Mouse (Mus musculus): ENCODE measurements around the gene Tns4. TPM values are rescaled to one million over a fixed set of nuclear protein-coding genes. Genes with fewer than 3 reads are reported as not detected.

The Tns4 gene
- polyA plus RNA-seq, 1 experiment from 2014 or later = not detected

GRCm38 (mm10) chr11:99082098-99082497, 7.0 kb downstream of the Tns4 start:
- H3K4me3 ChIP-seq = no peak overlapping the region
- no peaks in the 10 kb centered on the region for H3K9me3 ChIP-seq
- 80% methylated on average over 8 of the region's 8 CpGs for WGBS
- no peak overlapping the region for H3K9ac ChIP-seq (replicated peaks)
- no peaks in the 10 kb centered on the region for H3K27me3 ChIP-seq
- no peak overlapping the region for H3K4me2 ChIP-seq (replicated peaks)
- no peaks in the 10 kb centered on the region for H3K36me3 ChIP-seq
- no peak overlapping the region for H3K27ac ChIP-seq (replicated peaks)
- H3K4me1 ChIP-seq = no peaks in the 10 kb centered on the region
- no peak for ATAC-seq (replicated peaks)

- no peak for ATAC-seq (replicated peaks)
- Histone ChIP-seq H3K4me2 (replicated peaks) (no peak overlapping the region), H3K4me1 (no peaks in the 10 kb centered on the region), H3K27ac (replicated peaks) (no peak overlapping the region), H3K4me3 (no peak overlapping the region), H3K9me3 (no peaks in the 10 kb centered on the region), H3K36me3 (no peaks in the 10 kb centered on the region), H3K27me3 (no peaks in the 10 kb centered on the region), H3K9ac (replicated peaks) (no peak overlapping the region)
- WGBS = 78% methylated on average over 3 of the region's 3 CpGs
These were observed 7.5 kb downstream of the Tns4 start for GRCm38 (mm10) chr11:99081566-99081965.

GRCm38 (mm10) chr11:99080902-99081543, 8.1 kb downstream of the Tns4 start:
- Histone ChIP-seq H3K4me3 (no peak overlapping the region), H3K27ac (replicated peaks) (no peak overlapping the region)

GRCm38 (mm10) chr11:99077869-99078268, 11.2 kb downstream of the Tns4 start:
- ATAC-seq (replicated peaks) = no peak
- H3K27ac ChIP-seq (replicated peaks) = no peak overlapping the region
- no peaks in the 10 kb centered on the region for H3K4me1 ChIP-seq
- 86% methylated on average over 8 of the region's 8 CpGs for WGBS
- H3K27me3 ChIP-seq = no peaks in the 10 kb centered on the region
- no peak overlapping the region for H3K9ac ChIP-seq (replicated peaks)
- no peak overlapping the region for H3K4me2 ChIP-seq (replicated peaks)
- H3K36me3 ChIP-seq = no peaks in the 10 kb centered on the region
- H3K4me3 ChIP-seq = no peak overlapping the region
- H3K9me3 ChIP-seq = no peaks in the 10 kb centered on the region

More at GRCm38 (mm10) chr11:99080902-99081543, 8.1 kb downstream of the Tns4 start:
- Histone ChIP-seq H3K36me3 (no peaks in the 10 kb centered on the region), H3K9ac (replicated peaks) (no peak overlapping the region), H3K4me2 (replicated peaks) (no peak overlapping the region), H3K9me3 (no peaks in the 10 kb centered on the region), H3K4me1 (no peaks in the 10 kb centered on the region), H3K27me3 (no peaks in the 10 kb centered on the region)
- no peak for ATAC-seq (replicated peaks)
- 90% methylated on average over 9 of the region's 9 CpGs for WGBS

GRCm38 (mm10) chr11:99076744-99077319, 12.3 kb downstream of the Tns4 start:
- Histone ChIP-seq H3K4me3 (no peak overlapping the region), H3K27me3 (no peaks in the 10 kb centered on the region), H3K36me3 (no peaks in the 10 kb centered on the region), H3K4me2 (replicated peaks) (no peak overlapping the region), H3K9ac (replicated peaks) (no peak overlapping the region), H3K27ac (replicated peaks) (no peak overlapping the region), H3K9me3 (no peaks in the 10 kb centered on the region), H3K4me1 (no peaks in the 10 kb centered on the region)
- no peak for ATAC-seq (replicated peaks)
- 82% methylated on average over 5 of the region's 5 CpGs for WGBS

GRCm38 (mm10) chr11:99073781-99074180, 15.3 kb downstream of the Tns4 start:
- no peak for ATAC-seq (replicated peaks)
- no peak overlapping the region for H3K4me2 ChIP-seq (replicated peaks)
- no peaks in the 10 kb centered on the region for H3K36me3 ChIP-seq
- 68% methylated on average over 5 of the region's 5 CpGs for WGBS
- no peaks in the 10 kb centered on the region for H3K27me3 ChIP-seq
- H3K27ac ChIP-seq (replicated peaks) = no peak overlapping the region
- no peaks in the 10 kb centered on the region for H3K4me1 ChIP-seq
- H3K9ac ChIP-seq (replicated peaks) = no peak overlapping the region
- no peaks in the 10 kb centered on the region for H3K9me3 ChIP-seq
- H3K4me3 ChIP-seq = no peak overlapping the region

GRCm38 (mm10) chr11:99071866-99072265, 17.2 kb downstream of the Tns4 start:
- H3K9ac ChIP-seq (replicated peaks) = no peak overlapping the region

GRCm38 (mm10) chr11:99068455-99068854, 20.7 kb downstream of the Tns4 start:
- WGBS = 79% methylated on average over 5 of the region's 5 CpGs

More at GRCm38 (mm10) chr11:99071866-99072265, 17.2 kb downstream of the Tns4 start:
- no peaks in the 10 kb centered on the region for H3K4me1 ChIP-seq
- no peaks in the 10 kb centered on the region for H3K27me3 ChIP-seq
- H3K4me3 ChIP-seq = no peak overlapping the region
- ATAC-seq (replicated peaks) = no peak
- H3K4me2 ChIP-seq (replicated peaks) = no peak overlapping the region
- no peak overlapping the region for H3K27ac ChIP-seq (replicated peaks)
- 35% methylated on average over 6 of the region's 6 CpGs for WGBS
- H3K9me3 ChIP-seq = no peaks in the 10 kb centered on the region
- no peaks in the 10 kb centered on the region for H3K36me3 ChIP-seq

GRCm38 (mm10) chr11:99067591-99067990, 21.5 kb downstream of the Tns4 start:
- no peaks in the 10 kb centered on the region for H3K27me3 ChIP-seq
- 89% methylated on average over 8 of the region's 8 CpGs for WGBS
- no peaks in the 10 kb centered on the region for H3K36me3 ChIP-seq
- H3K27ac ChIP-seq (replicated peaks) = no peak overlapping the region
- H3K4me3 ChIP-seq = no peak overlapping the region
- H3K4me2 ChIP-seq (replicated peaks) = no peak overlapping the region
- no peak for ATAC-seq (replicated peaks)
- no peaks in the 10 kb centered on the region for H3K9me3 ChIP-seq
- no peaks in the 10 kb centered on the region for H3K4me1 ChIP-seq
- no peak overlapping the region for H3K9ac ChIP-seq (replicated peaks)

More at GRCm38 (mm10) chr11:99068455-99068854, 20.7 kb downstream of the Tns4 start:
- no peak overlapping the region for H3K4me2 ChIP-seq (replicated peaks)
- H3K27me3 ChIP-seq = no peaks in the 10 kb centered on the region
- no peaks in the 10 kb centered on the region for H3K9me3 ChIP-seq
- ATAC-seq (replicated peaks) = no peak
- no peak overlapping the region for H3K27ac ChIP-seq (replicated peaks)
- no peak overlapping the region for H3K9ac ChIP-seq (replicated peaks)
- H3K4me1 ChIP-seq = no peaks in the 10 kb centered on the region
- H3K36me3 ChIP-seq = no peaks in the 10 kb centered on the region
- no peak overlapping the region for H3K4me3 ChIP-seq

GRCm38 (mm10) chr11:99065979-99066378, 23.1 kb downstream of the Tns4 start:
- Histone ChIP-seq H3K9ac (replicated peaks) (no peak overlapping the region), H3K4me1 (no peaks in the 10 kb centered on the region), H3K9me3 (no peaks in the 10 kb centered on the region), H3K4me3 (no peak overlapping the region), H3K4me2 (replicated peaks) (no peak overlapping the region), H3K27me3 (no peaks in the 10 kb centered on the region), H3K36me3 (no peaks in the 10 kb centered on the region), H3K27ac (replicated peaks) (no peak overlapping the region)
- ATAC-seq (replicated peaks) = 0 out of 2 replicates have a peak, but pooled peaks have one; percentile 32
- 7% methylated on average over 2 of the region's 2 CpGs for WGBS

GRCm38 (mm10) chr11:99065353-99065752, 23.8 kb downstream of the Tns4 start:
- Histone ChIP-seq H3K4me1 (no peaks in the 10 kb centered on the region), H3K36me3 (no peaks in the 10 kb centered on the region)

GRCm38 (mm10) chr11:99063406-99064131, 25.5 kb downstream of the Tns4 start:
- no peaks in the 10 kb centered on the region for H3K36me3 ChIP-seq
- no peak overlapping the region for H3K4me3 ChIP-seq
- H3K27ac ChIP-seq (replicated peaks) = no peak overlapping the region
- H3K9me3 ChIP-seq = no peaks in the 10 kb centered on the region
- H3K4me1 ChIP-seq = no peaks in the 10 kb centered on the region
- no peak overlapping the region for H3K9ac ChIP-seq (replicated peaks)
- no peak overlapping the region for H3K4me2 ChIP-seq (replicated peaks)
- 49% methylated on average over 8 of the region's 8 CpGs for WGBS
- H3K27me3 ChIP-seq = no peaks in the 10 kb centered on the region
- no peak for ATAC-seq (replicated peaks)

More at GRCm38 (mm10) chr11:99065353-99065752, 23.8 kb downstream of the Tns4 start:
- no peak overlapping the region for H3K27ac ChIP-seq (replicated peaks)
- no peak overlapping the region for H3K4me3 ChIP-seq
- H3K9me3 ChIP-seq = no peaks in the 10 kb centered on the region
- 74% methylated on average over 3 of the region's 3 CpGs for WGBS
- no peaks in the 10 kb centered on the region for H3K27me3 ChIP-seq
- no peak for ATAC-seq (replicated peaks)
- H3K4me2 ChIP-seq (replicated peaks) = no peak overlapping the region
- H3K9ac ChIP-seq (replicated peaks) = no peak overlapping the region

All from forebrain, embryonic 15.5 days (tissue).